Mouse (Mus musculus) ES-E14 (cell line): ENCODE measurements around the gene Tmem262. TPM values are rescaled to one million over a fixed set of nuclear protein-coding genes. Genes with fewer than 3 reads are reported as not detected.

Source experiments
- DNase-seq: peaks from one replicate; pipeline ENCODE4 v3.0.0-alpha.2; 2013; ENCODE audit warnings: low read depth, low spot score
- H3K27ac ChIP-seq: 2 replicates; pipeline ENCODE4 v1.5.1; 2012; ENCODE audit warnings: low read depth, mild to moderate bottlenecking, low read length, moderate library complexity, mixed read lengths; ENCODE audit not compliant: poor library complexity, insufficient read depth, severe bottlenecking
- H3K36me3 ChIP-seq: 2 replicates; pipeline ENCODE4 v1.6.1; 2012; ENCODE audit warnings: mild to moderate bottlenecking, low read length, moderate library complexity, mixed read lengths; ENCODE audit not compliant: control insufficient read depth, poor library complexity, insufficient read depth, severe bottlenecking
- H3K4me1 ChIP-seq, 2 experiments: fragments of 150-350 bp in 1 of 2; sonication (generic) in 1 of 2; 2 replicates each; pipeline ENCODE4 v1.6.1; 2012; ENCODE audit warnings: low read length in 2 of 2, mild to moderate bottlenecking in 1 of 2, mixed read lengths in 1 of 2; ENCODE audit not compliant: control insufficient read depth in 2 of 2, insufficient read depth in 2 of 2, poor library complexity in 1 of 2
- H3K4me3 ChIP-seq, 2 experiments: fragments of 150-350 bp in 1 of 2; sonication (generic) in 1 of 2; 2 replicates each; pipeline ENCODE4 v1.5.1; 2012; ENCODE audit warnings: low read length in 2 of 2, low read depth in 1 of 2, mild to moderate bottlenecking in 1 of 2, mixed read lengths in 1 of 2; ENCODE audit not compliant: insufficient read depth in 1 of 2, poor library complexity in 1 of 2, severe bottlenecking in 1 of 2
- H3K9ac ChIP-seq: 2 replicates; pipeline ENCODE4 v1.6.1; 2012; ENCODE audit warnings: low read depth, mild to moderate bottlenecking, low read length, mixed read lengths; ENCODE audit not compliant: poor library complexity, insufficient read depth, severe bottlenecking
- H3K9me3 ChIP-seq: fragments of 150-350 bp; sonication (generic); 2 replicates; pipeline ENCODE4 v1.6.1; 2012; ENCODE audit warnings: low read depth, mild to moderate bottlenecking, low read length; ENCODE audit not compliant: control insufficient read depth, insufficient read depth
- CHD2 ChIP-seq: IDR thresholded peaks from 2 replicates; pipeline ENCODE4 v1.6.1; 2014; ENCODE audit warnings: mild to moderate bottlenecking, low read depth, low read length, inconsistent platforms
- HCFC1 ChIP-seq: IDR thresholded peaks from 2 replicates; pipeline ENCODE4 v1.6.1; 2012; ENCODE audit warnings: low read length, inconsistent platforms, borderline replicate concordance; ENCODE audit not compliant: insufficient read depth
- MAFK ChIP-seq: IDR thresholded peaks from 2 replicates; pipeline ENCODE4 v1.6.1; 2014; ENCODE audit warnings: mild to moderate bottlenecking, low read depth, low read length, inconsistent platforms; ENCODE audit not compliant: insufficient read depth
- ZC3H11A ChIP-seq: IDR thresholded peaks from 2 replicates; pipeline ENCODE4 v1.6.1; 2012; ENCODE audit warnings: low read depth, mild to moderate bottlenecking, inconsistent platforms, low read length, borderline replicate concordance
- ZNF384 ChIP-seq: IDR thresholded peaks from 2 replicates; pipeline ENCODE4 v1.6.1; 2012; ENCODE audit warnings: low read depth, low read length, inconsistent platforms
- in situ Hi-C, 2 experiments: fragments of 600-800 bp; cut with MboI; formaldehyde crosslinking; loops; one replicate each; pipeline ENCODE4 v1.15.1; 2025; ENCODE audit warnings: low sequenced_read_pairs in 2 of 2, inconsistent platforms in 1 of 2; ENCODE audit not compliant: unreplicated experiment in 2 of 2
- total RNA-seq: library from RNA; depleted of rRNA; stranded (reverse); fragments of 300-350 nt; gene quantifications from 2 replicates; pipeline ENCODE4 v1.2.3, GENCODE M21; 2012

Gene Tmem262
- total RNA-seq, 1 experiment = not detected

GRCm38 (mm10) chr19:6052516-6052915, 27.3 kb upstream of the Tmem262 start:
- no peak for DNase-seq
- H3K4me3 ChIP-seq = no peak overlapping the region
- no peaks in the 10 kb centered on the region for H3K9me3 ChIP-seq
- no peak overlapping the region for H3K9ac ChIP-seq
- H3K36me3 ChIP-seq = peaks cover 71% of the 10 kb centered on the region
- peaks cover 0 to 2% of the 10 kb centered on the region in 2 experiments; a peak in 1 of 4 replicates for H3K4me1 ChIP-seq
- no peak for TF ChIP-seq MAFK
- in situ Hi-C loops = no loop called here
- H3K27ac ChIP-seq = no peak overlapping the region

GRCm38 (mm10) chr19:6054296-6054695, 25.5 kb upstream of the Tmem262 start:
- Histone ChIP-seq H3K9ac (no peak overlapping the region), H3K4me3 (no peak overlapping the region), H3K4me1 (peaks cover 2% of the 10 kb centered on the region in 2 experiments; a peak in 2 of 4 replicates), H3K9me3 (no peaks in the 10 kb centered on the region), H3K27ac (no peak overlapping the region), H3K36me3 (peaks cover 74% of the 10 kb centered on the region)
- no peak for DNase-seq
- in situ Hi-C loops = no loop called here
- TF ChIP-seq ZC3H11A (no peak), HCFC1 (no peak)

GRCm38 (mm10) chr19:6056696-6057095, 23.1 kb upstream of the Tmem262 start:
- Histone ChIP-seq H3K4me3 (peak overlapping the region; percentile 95 to 96), H3K36me3 (peaks cover 55% of the 10 kb centered on the region), H3K27ac (no peak overlapping the region), H3K4me1 (peaks cover 2% of the 10 kb centered on the region in 2 experiments; a peak in 2 of 4 replicates), H3K9ac (peak overlapping the region; percentile 95), H3K9me3 (no peaks in the 10 kb centered on the region)
- in situ Hi-C loops = no loop called here
- no peak for DNase-seq
- no peak for TF ChIP-seq MAFK
- no peak for TF ChIP-seq ZC3H11A
- no peak for TF ChIP-seq CHD2
- no peak for TF ChIP-seq HCFC1
- no peak for TF ChIP-seq ZNF384

GRCm38 (mm10) chr19:6057313-6058096, 22.3 kb upstream of the Tmem262 start, which contains the start of the genes Mrpl49 and Fau:
Gene Mrpl49 (minus strand): TSS chr19:6057785.
Gene Fau (plus strand): TSS chr19:6057844.
- peak within 1 kb of the TSS; percentile 96 for H3K9ac ChIP-seq
- H3K4me3 ChIP-seq = peak within 1 kb of the TSS; percentile 95 to 96
- peak; percentile 89 for DNase-seq
- H3K9me3 ChIP-seq = no peaks in the 10 kb centered on the region
- peak within 1 kb of the TSS; percentile 87 for H3K27ac ChIP-seq
- H3K4me1 ChIP-seq = peaks cover 2 to 4% of the 10 kb centered on the region in 2 experiments; a peak in 2 of 4 replicates
- H3K36me3 ChIP-seq = peaks cover 48% of the 10 kb centered on the region
- in situ Hi-C loops = no loop called here
- TF ChIP-seq MAFK = no peak
- TF ChIP-seq ZNF384 = no peak
- peak; percentile 74; the same call in 1 of the 2 replicates for TF ChIP-seq HCFC1
- no peak for TF ChIP-seq ZC3H11A
- TF ChIP-seq CHD2 = no peak
